Mouse (Mus musculus): Measurements from ENCODE around the gene Mef2b.

Gene Mef2b

GRCm38 (mm10) chr8:70139981-70140380 is 470 bp downstream of the Mef2b start:
- Histone ChIP-seq H3K36me3 (ENCODE audit: insufficient read depth, low read length) (peaks cover 51% of the 10 kb centered on the region), H3K4me3 (replicated peaks; ENCODE audit: low read length) (peak overlapping the region; percentile 95), H3K27me3 (ENCODE audit: insufficient read depth, low read length) (no peaks in the 10 kb centered on the region), H3K4me1 (replicated peaks; ENCODE audit: low read depth, low read length) (peaks cover 42% of the 10 kb centered on the region), H3K9me3 (ENCODE audit: low read length) (no peaks in the 10 kb centered on the region)
- TF ChIP-seq POU5F1 (IDR thresholded peaks at IDR 0.05; ENCODE audit: borderline replicate concordance, low read length) = no peak
- TF ChIP-seq NANOG (IDR thresholded peaks at IDR 0.05; ENCODE audit: borderline replicate concordance, low read length) = no peak
- no peak for TF ChIP-seq CTCF (conservative IDR thresholded peaks at IDR 0.05; ENCODE audit: low read length)

DNA sequence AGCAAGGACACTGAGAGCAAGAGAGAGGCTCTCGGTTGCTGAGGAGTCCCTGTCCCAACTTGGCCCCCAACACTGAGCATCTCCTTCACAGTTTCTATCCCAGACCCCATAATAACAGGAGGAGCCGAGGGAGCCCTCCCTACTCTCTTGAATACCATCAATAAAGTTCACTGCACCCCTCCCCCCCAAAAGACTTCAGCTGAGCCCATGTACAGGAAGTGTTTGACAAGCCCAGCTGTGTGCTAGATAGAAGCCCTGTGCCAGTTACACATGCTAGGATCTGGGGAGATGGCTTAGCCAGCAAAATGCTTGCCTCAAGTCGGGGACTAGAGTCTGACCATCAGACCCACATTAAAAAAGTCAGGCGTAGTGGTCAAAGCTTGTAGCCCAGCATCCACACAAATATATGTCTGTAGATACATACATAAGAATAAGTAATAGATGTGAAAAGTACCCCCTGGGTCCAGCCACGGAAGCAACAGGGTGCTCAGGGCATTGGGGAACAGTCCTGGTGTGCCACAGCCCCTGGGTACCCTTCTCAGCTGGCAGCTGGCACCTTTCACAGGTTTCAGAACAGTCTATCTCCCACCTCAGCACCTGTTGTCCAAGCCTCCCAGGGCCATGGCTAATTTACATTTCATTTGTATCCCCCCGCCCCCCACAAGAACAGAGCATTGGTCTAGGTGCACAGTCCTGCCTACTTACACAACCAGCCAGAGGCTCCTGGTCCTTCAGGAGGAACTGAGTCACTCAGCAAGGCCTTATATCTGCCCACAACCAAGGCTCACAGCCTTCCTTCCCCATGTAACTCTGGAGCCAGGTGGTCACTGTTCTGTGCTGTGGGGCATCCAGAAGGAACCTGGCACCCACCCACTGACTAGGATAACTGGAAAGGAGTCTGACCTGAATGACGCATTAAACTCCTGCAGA is 8.4 kb downstream of the Mef2b start:
- no peak for TF ChIP-seq POU5F1 (IDR thresholded peaks at IDR 0.05; ENCODE audit: borderline replicate concordance, low read length)
- Histone ChIP-seq H3K27me3 (ENCODE audit: insufficient read depth, low read length) (no peaks in the 10 kb centered on the region), H3K4me3 (replicated peaks; ENCODE audit: low read length) (no peak overlapping the region), H3K4me1 (replicated peaks; ENCODE audit: low read depth, low read length) (peaks cover 37% of the 10 kb centered on the region), H3K9me3 (ENCODE audit: low read length) (no peaks in the 10 kb centered on the region), H3K36me3 (ENCODE audit: insufficient read depth, low read length) (peaks cover 41% of the 10 kb centered on the region)

DNA sequence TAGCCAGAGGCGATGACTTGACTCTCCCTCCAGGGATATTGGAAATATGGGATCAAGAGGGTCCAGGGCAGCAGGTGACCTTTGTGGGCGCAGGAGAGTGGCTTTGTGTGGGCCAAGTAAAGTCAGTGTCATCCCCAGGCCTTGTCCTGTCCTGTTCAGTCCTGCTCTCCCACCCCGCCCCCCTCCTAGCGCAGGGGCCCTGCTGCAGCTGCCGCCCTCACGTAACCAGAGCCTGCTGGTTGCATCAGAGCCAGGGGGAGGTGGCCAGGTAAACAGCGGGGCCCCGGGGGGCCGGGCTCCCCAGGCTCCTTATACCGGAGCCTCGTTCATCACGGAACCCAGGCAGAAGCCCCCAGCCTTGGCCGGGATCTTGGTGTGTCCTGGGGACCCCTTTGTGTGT is 10.6 kb downstream of the Mef2b start:
- H3K4me1 ChIP-seq (replicated peaks; ENCODE audit: low read depth, low read length) = peaks cover 39% of the 10 kb centered on the region
- TF ChIP-seq POU5F1 (IDR thresholded peaks at IDR 0.05; ENCODE audit: borderline replicate concordance, low read length) = no peak
- TF ChIP-seq CTCF (conservative IDR thresholded peaks at IDR 0.05; ENCODE audit: low read length) = no peak
- no peak for TF ChIP-seq NANOG (IDR thresholded peaks at IDR 0.05; ENCODE audit: borderline replicate concordance, low read length)
- peak overlapping the region; percentile 50 for H3K4me3 ChIP-seq (replicated peaks; ENCODE audit: low read length)
- H3K36me3 ChIP-seq (ENCODE audit: insufficient read depth, low read length) = peaks cover 23% of the 10 kb centered on the region
- no peaks in the 10 kb centered on the region for H3K9me3 ChIP-seq (ENCODE audit: low read length)
- H3K27me3 ChIP-seq (ENCODE audit: insufficient read depth, low read length) = peaks cover 4% of the 10 kb centered on the region; the same call in 1 of the 2 replicates

GRCm38 (mm10) chr8:70152537-70153257 is 13.2 kb downstream of the Mef2b start:
- Histone ChIP-seq H3K4me3 (replicated peaks; ENCODE audit: low read length) (peak overlapping the region; percentile 48), H3K27me3 (ENCODE audit: insufficient read depth, low read length) (peaks cover 8% of the 10 kb centered on the region; the same call in 1 of the 2 replicates), H3K9me3 (ENCODE audit: low read length) (no peaks in the 10 kb centered on the region), H3K4me1 (replicated peaks; ENCODE audit: low read depth, low read length) (peaks cover 26% of the 10 kb centered on the region), H3K36me3 (ENCODE audit: insufficient read depth, low read length) (no peaks in the 10 kb centered on the region)
- TF ChIP-seq NANOG (IDR thresholded peaks at IDR 0.05; ENCODE audit: borderline replicate concordance, low read length) = no peak
- TF ChIP-seq POU5F1 (IDR thresholded peaks at IDR 0.05; ENCODE audit: borderline replicate concordance, low read length) = no peak
- TF ChIP-seq CTCF (conservative IDR thresholded peaks at IDR 0.05; ENCODE audit: low read length) = no peak

DNA sequence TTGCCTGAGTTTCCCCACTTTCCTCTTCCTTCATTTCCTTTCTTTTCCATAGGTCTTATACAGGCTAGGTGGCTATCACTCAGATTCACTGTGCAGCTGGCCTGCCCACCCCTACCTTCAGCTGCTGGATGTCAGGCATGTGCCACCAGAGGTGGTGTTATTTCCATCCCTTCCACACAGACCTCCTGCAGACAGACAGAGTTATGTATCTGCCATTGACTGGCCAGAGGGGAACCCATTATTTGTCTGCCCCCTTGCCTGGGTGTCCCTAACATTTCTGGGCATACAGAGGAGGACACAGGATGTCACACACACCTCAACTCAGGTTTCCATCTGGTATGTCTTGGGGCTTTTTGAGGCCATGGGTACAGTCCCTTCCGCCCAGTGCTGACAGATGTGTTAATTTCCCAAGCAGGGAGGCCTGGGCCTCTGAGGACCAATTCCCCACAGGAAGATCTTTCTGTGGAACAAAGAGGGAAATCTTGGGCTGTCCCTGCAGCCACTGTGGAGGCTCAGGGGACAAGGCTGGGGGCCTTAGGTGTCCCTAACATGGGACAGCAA is 17.8 kb downstream of the Mef2b start:
- Histone ChIP-seq H3K27me3 (ENCODE audit: insufficient read depth, low read length) (peaks cover 11% of the 10 kb centered on the region), H3K4me3 (replicated peaks; ENCODE audit: low read length) (no peak overlapping the region)

GRCm38 (mm10) chr8:70158069-70158853 is 18.8 kb downstream of the Mef2b start:
- peaks cover 14% of the 10 kb centered on the region for H3K27me3 ChIP-seq (ENCODE audit: insufficient read depth, low read length)
- no peaks in the 10 kb centered on the region for H3K36me3 ChIP-seq (ENCODE audit: insufficient read depth, low read length)
- H3K4me1 ChIP-seq (replicated peaks; ENCODE audit: low read depth, low read length) = peaks cover 33% of the 10 kb centered on the region
- TF ChIP-seq POU5F1 (IDR thresholded peaks at IDR 0.05; ENCODE audit: borderline replicate concordance, low read length) (no peak), NANOG (IDR thresholded peaks at IDR 0.05; ENCODE audit: borderline replicate concordance, low read length) (no peak), CTCF (conservative IDR thresholded peaks at IDR 0.05; ENCODE audit: low read length) (no peak)
- peak overlapping the region; percentile 84 for H3K4me3 ChIP-seq (replicated peaks; ENCODE audit: low read length)
- H3K9me3 ChIP-seq (ENCODE audit: low read length) = no peaks in the 10 kb centered on the region

More for the DNA sequence above, 17.8 kb downstream of the Mef2b start:
- TF ChIP-seq CTCF (conservative IDR thresholded peaks at IDR 0.05; ENCODE audit: low read length) = no peak
- TF ChIP-seq POU5F1 (IDR thresholded peaks at IDR 0.05; ENCODE audit: borderline replicate concordance, low read length) = no peak
- TF ChIP-seq NANOG (IDR thresholded peaks at IDR 0.05; ENCODE audit: borderline replicate concordance, low read length) = no peak
- peaks cover 39% of the 10 kb centered on the region for H3K4me1 ChIP-seq (replicated peaks; ENCODE audit: low read depth, low read length)
- H3K9me3 ChIP-seq (ENCODE audit: low read length) = no peaks in the 10 kb centered on the region
- H3K36me3 ChIP-seq (ENCODE audit: insufficient read depth, low read length) = no peaks in the 10 kb centered on the region

DNA sequence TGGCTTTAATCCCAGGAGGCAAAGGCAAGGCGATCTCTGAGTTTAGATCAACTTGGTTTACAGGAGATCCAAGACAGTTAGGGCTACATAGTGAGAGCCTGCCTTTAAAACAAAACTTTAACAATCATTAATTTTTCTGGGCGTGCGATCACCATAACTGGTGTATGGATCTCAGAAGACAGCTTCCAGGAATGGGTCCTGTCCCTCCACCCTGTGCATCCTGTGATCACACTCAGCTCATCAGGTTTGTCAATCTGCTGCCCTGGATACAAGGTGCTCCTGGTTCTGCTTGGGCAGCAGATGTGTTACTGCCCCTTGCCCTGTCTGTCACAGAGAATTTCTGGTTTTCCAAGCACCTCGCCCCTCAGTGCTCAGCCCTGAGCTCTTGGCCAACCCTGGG is 19.7 kb downstream of the Mef2b start:
- H3K9me3 ChIP-seq (ENCODE audit: low read length) = no peaks in the 10 kb centered on the region
- no peaks in the 10 kb centered on the region for H3K36me3 ChIP-seq (ENCODE audit: insufficient read depth, low read length)
- H3K4me3 ChIP-seq (replicated peaks; ENCODE audit: low read length) = peak overlapping the region; percentile 84
- TF ChIP-seq CTCF (conservative IDR thresholded peaks at IDR 0.05; ENCODE audit: low read length) (no peak), POU5F1 (IDR thresholded peaks at IDR 0.05; ENCODE audit: borderline replicate concordance, low read length) (no peak), NANOG (IDR thresholded peaks at IDR 0.05; ENCODE audit: borderline replicate concordance, low read length) (no peak)
- peaks cover 21% of the 10 kb centered on the region for H3K27me3 ChIP-seq (ENCODE audit: insufficient read depth, low read length)
- H3K4me1 ChIP-seq (replicated peaks; ENCODE audit: low read depth, low read length) = peaks cover 34% of the 10 kb centered on the region

Data from E14TG2a.4 (cell line).